Mouse (Mus musculus): ENCODE measurements around the gene Gpr107. TPM values are rescaled to one million over a fixed set of nuclear protein-coding genes. Genes with fewer than 3 reads are reported as not detected.

The Gpr107 gene
- total RNA-seq, 2 experiments from 2014 or later: 27.4 to 32.4 TPM

- DNase-seq: no peak
Observed at GRCm38 (mm10) chr2:31127219-31127618, 24.9 kb upstream of the Gpr107 start.

GRCm38 (mm10) chr2:31127899-31128298 is 24.2 kb upstream of the Gpr107 start:
- DNase-seq: no peak

GRCm38 (mm10) chr2:31129742-31130518 is 22.2 kb upstream of the Gpr107 start:
- no peak for DNase-seq

- no peak for DNase-seq
Observed at GRCm38 (mm10) chr2:31130815-31131299, 21.3 kb upstream of the Gpr107 start.

- DNase-seq: no peak
Observed at GRCm38 (mm10) chr2:31132682-31133081, 19.4 kb upstream of the Gpr107 start.

GRCm38 (mm10) chr2:31133981-31134380 is 18.1 kb upstream of the Gpr107 start:
- DNase-seq: no peak

GRCm38 (mm10) chr2:31135512-31135931 is 16.6 kb upstream of the Gpr107 start:
- DNase-seq: no peak

GRCm38 (mm10) chr2:31136338-31136737 is 15.8 kb upstream of the Gpr107 start:
- DNase-seq: no peak

GRCm38 (mm10) chr2:31137018-31137590 is 15.0 kb upstream of the Gpr107 start:
- no peak for DNase-seq

- DNase-seq: no peak
Observed at GRCm38 (mm10) chr2:31139174-31139632, 12.9 kb upstream of the Gpr107 start.

GRCm38 (mm10) chr2:31139991-31140771 is 11.9 kb upstream of the Gpr107 start:
- no peak for DNase-seq

- no peak for DNase-seq
Observed at GRCm38 (mm10) chr2:31140772-31141073, 11.4 kb upstream of the Gpr107 start.

- DNase-seq: peak; percentile 38
Observed at GRCm38 (mm10) chr2:31141074-31141866, 10.8 kb upstream of the Gpr107 start.

GRCm38 (mm10) chr2:31141867-31142454 is 10.2 kb upstream of the Gpr107 start, which contains the start of gene Fnbp1:
Gene Fnbp1 (minus strand): TSS chr2:31142008.
- peak; percentile 85 for DNase-seq

GRCm38 (mm10) chr2:31142505-31142904 is 9.6 kb upstream of the Gpr107 start:
- DNase-seq: no peak

GRCm38 (mm10) chr2:31143326-31143725 is 8.8 kb upstream of the Gpr107 start:
- DNase-seq: no peak

- no peak for DNase-seq
Observed at GRCm38 (mm10) chr2:31143768-31144695, 8.1 kb upstream of the Gpr107 start.

GRCm38 (mm10) chr2:31144901-31145300 is 7.2 kb upstream of the Gpr107 start:
- DNase-seq: no peak

- no peak for DNase-seq
Observed at GRCm38 (mm10) chr2:31147054-31147453, 5.1 kb upstream of the Gpr107 start.

- no peak for DNase-seq
Observed at GRCm38 (mm10) chr2:31150762-31151161, 1.4 kb upstream of the Gpr107 start.

- no peak for DNase-seq
Observed at GRCm38 (mm10) chr2:31156846-31157245, 4.7 kb downstream of the Gpr107 start.
